Mouse (Mus musculus): ENCODE measurements around the gene Vav2. TPM values are rescaled to one million over a fixed set of nuclear protein-coding genes. Genes with fewer than 3 reads are reported as not detected.

The Vav2 gene
- polyA plus RNA-seq, 1 experiment = 30.9 TPM

DNA sequence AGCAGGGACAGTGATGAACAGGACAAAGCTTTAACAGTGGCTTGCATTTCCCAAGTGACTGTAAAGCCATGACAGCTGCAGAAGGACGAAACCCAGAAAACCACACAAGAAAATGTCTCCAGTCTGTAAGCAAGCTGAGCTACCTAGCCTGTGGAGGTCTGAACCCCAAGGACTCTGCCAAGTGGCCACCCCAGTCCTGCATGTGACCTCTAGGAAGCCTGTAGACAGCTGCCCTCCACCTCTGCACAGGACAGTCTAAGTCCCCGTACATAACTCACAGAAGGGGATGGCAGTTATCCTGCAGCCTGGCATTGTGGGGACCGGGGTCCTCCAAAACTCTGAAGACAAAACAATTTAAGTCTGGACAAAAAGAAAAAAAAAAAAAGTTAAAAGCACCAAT, 19.1 kb upstream of the Vav2 start:
- no peak overlapping the region for H3K4me3 ChIP-seq (replicated peaks; ENCODE audit: extremely low read depth, low read depth, low read length)
- 0 out of 2 replicates have a peak, but pooled peaks cover 4% of the 10 kb centered on the region for H3K4me1 ChIP-seq (ENCODE audit: control insufficient read depth, insufficient read depth, low read length)
- TF ChIP-seq CTCF (IDR thresholded peaks at IDR 0.05; ENCODE audit: insufficient read depth, low read length) = no peak
- TF ChIP-seq POLR2A (IDR thresholded peaks at IDR 0.05; ENCODE audit: borderline replicate concordance, extremely low read depth, low read depth, low read length) = no peak
- no peak for DNase-seq
- WGBS = 93% methylated on average over 3 of the region's 3 CpGs

DNA sequence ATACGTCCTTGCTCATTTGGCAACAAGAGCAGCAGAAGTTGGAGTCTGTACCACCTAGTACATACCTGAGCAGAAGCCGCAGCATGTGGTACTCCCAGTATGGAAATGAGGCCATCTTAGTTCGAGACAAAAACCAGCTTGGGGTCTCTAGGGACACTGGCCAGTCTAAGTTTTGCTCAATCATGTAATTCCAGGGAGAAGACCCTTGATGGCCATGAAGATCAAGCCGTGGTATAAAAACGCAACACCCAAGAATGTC, 16.5 kb upstream of the Vav2 start:
- WGBS = 83% methylated on average over 5 of the region's 5 CpGs
- H3K4me3 ChIP-seq (replicated peaks; ENCODE audit: extremely low read depth, low read depth, low read length) = no peak overlapping the region
- 0 out of 2 replicates have a peak, but pooled peaks cover 4% of the 10 kb centered on the region for H3K4me1 ChIP-seq (ENCODE audit: control insufficient read depth, insufficient read depth, low read length)
- DNase-seq = no peak
- TF ChIP-seq CTCF (IDR thresholded peaks at IDR 0.05; ENCODE audit: insufficient read depth, low read length) (no peak), POLR2A (IDR thresholded peaks at IDR 0.05; ENCODE audit: borderline replicate concordance, extremely low read depth, low read depth, low read length) (no peak)

DNA sequence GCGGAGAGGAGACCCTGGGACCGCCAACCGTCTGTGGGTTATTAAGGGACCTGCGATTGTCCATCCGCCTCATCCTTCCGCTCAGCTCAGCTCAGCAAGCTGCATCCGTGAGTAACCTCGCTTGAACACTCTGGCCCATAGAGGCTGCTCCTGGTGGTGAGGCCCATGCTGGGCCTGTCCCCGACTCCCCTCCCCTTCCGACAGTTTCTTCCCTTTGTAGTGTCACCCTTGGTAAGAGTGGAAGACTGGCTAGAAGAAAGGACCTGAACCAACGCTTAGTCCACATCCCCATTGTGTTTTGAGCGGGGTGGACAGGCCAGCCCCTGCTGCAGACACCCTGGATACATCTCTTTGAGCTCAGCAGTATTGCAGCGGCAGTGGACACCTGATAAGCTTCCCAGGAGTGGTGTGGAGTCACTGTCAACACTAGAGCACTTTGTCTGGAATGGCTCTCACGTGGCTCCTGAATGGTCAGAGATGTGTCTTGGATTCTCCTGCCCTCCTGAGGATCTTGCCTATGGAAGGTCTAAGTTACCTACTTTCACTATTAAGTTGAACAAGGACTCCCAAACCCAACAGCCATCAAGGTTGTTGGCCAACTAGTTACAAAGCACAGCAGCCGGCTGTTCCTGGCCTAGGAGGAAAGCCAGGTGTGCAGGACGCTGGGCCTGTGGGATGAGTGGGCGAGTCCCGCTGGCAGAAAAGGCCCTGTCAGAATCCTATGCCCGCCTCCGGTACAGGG, 16.0 kb upstream of the Vav2 start:
- H3K4me3 ChIP-seq (replicated peaks; ENCODE audit: extremely low read depth, low read depth, low read length) = peak overlapping the region; percentile 59
- no peak for DNase-seq
- 34% methylated on average over 20 of the region's 20 CpGs for WGBS

DNA sequence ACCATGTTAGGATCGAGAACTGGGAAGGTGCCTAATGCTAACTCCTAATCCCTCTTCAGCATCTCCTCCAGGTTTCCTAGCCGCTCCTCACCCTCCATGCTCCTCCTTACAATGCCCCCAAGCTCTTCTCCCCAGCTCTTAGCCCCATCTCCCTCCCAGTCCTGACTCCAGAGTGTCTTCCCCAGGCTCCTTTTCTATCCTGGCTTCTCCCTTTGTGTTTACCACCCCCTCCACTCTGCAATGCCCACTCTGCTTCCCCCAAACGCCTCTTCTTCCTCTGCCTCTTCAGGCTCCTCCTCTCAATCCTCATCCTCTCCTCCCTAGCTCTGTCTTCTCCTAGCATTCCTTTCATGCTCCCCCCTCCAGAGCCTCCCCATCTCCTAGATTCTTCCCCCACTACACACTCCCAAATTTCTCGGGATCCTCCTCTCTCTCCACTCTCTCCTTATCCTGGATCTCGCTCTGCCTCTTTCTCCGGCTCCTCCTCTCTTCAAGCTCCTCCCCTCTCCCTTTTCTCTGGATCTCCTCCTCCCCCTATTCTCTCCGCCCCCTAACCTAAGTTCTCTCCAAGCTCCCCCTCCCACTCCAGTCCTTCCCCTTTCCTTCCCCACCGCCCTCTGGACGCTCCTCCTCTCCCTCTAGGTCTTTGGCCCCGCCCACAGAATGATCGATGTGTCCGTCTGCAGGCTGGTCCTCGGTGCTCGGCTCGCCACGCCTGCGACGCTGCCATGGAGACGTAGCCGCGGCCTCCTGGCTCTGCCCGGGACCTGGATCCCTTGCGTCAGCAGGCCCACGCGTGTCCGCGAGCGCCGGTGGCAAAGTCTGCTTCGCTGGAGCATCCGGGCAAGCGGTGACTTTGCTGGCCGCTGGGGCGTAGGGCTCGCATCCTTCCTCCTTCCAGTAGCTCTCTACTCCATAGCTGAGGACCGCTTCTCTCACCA, 15.2 kb upstream of the Vav2 start, which contains the start of gene Brd3os:
TSS of gene Brd3os (plus strand) at position 558 of the 941 bp plus-strand sequence.
- no peak for TF ChIP-seq CTCF (IDR thresholded peaks at IDR 0.05; ENCODE audit: insufficient read depth, low read length)
- peak; percentile 89 for DNase-seq
- H3K4me1 ChIP-seq (ENCODE audit: control insufficient read depth, insufficient read depth, low read length) = 0 out of 2 replicates have a peak, but pooled peaks cover 4% of the 10 kb centered on the region
- peak within 1 kb of the TSS; percentile 59 for H3K4me3 ChIP-seq (replicated peaks; ENCODE audit: extremely low read depth, low read depth, low read length)
- WGBS = 1% methylated on average over 36 of the region's 36 CpGs

More for the DNA sequence above, 16.0 kb upstream of the Vav2 start:
- TF ChIP-seq CTCF (IDR thresholded peaks at IDR 0.05; ENCODE audit: insufficient read depth, low read length) = no peak
- no peak for TF ChIP-seq POLR2A (IDR thresholded peaks at IDR 0.05; ENCODE audit: borderline replicate concordance, extremely low read depth, low read depth, low read length)
- H3K4me1 ChIP-seq (ENCODE audit: control insufficient read depth, insufficient read depth, low read length) = 0 out of 2 replicates have a peak, but pooled peaks cover 4% of the 10 kb centered on the region

DNA sequence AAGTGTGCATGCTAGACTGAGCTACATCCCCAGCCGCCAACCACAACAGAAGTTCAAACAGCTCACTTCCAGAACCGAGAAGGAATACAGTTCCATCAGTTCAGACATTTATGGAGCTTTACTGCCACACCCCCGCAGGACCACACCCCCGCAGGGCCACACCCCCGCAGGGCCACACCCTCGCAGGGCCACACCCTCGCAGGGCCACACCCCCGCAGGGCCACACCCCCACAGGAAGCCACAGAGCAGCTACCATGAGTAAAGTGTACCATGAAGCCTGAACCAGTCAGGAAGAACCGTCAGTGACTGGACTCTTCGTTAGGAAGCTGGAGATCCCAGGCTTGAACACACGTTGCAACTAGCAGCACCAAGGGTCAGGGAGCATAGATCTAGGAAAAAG, 11.4 kb upstream of the Vav2 start:
- no peak for TF ChIP-seq POLR2A (IDR thresholded peaks at IDR 0.05; ENCODE audit: borderline replicate concordance, extremely low read depth, low read depth, low read length)
- TF ChIP-seq CTCF (IDR thresholded peaks at IDR 0.05; ENCODE audit: insufficient read depth, low read length) = no peak
- 0 out of 2 replicates have a peak, but pooled peaks cover 4% of the 10 kb centered on the region for H3K4me1 ChIP-seq (ENCODE audit: control insufficient read depth, insufficient read depth, low read length)
- H3K4me3 ChIP-seq (replicated peaks; ENCODE audit: extremely low read depth, low read depth, low read length) = no peak overlapping the region
- no peak for DNase-seq
- WGBS = 17% methylated on average over 11 of the region's 11 CpGs

DNA sequence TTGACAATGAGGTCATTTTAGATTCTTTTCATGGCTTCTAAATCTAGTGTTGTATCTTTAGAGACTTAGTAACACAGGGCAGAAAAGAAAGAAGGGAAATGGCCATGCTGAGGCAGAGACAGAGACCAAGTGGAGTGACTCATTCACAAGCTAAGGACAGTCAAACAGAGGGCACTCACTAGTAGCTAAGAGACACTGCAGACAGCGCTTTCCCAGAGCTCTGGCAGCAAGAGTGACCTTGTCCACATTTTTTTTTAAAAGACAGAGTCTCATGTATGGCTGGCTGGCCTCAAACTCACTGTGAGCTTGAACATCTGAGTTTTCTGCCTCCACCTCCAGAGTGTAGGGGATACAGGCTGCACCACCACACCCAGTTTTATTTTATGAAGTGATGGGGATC, 11.0 kb upstream of the Vav2 start:
- Histone ChIP-seq H3K4me3 (replicated peaks; ENCODE audit: extremely low read depth, low read depth, low read length) (no peak overlapping the region), H3K4me1 (ENCODE audit: control insufficient read depth, insufficient read depth, low read length) (0 out of 2 replicates have a peak, but pooled peaks cover 4% of the 10 kb centered on the region)
- WGBS = 56% methylated on average over 1 of the region's 1 CpGs
- DNase-seq = no peak
- TF ChIP-seq CTCF (IDR thresholded peaks at IDR 0.05; ENCODE audit: insufficient read depth, low read length) = no peak
- TF ChIP-seq POLR2A (IDR thresholded peaks at IDR 0.05; ENCODE audit: borderline replicate concordance, extremely low read depth, low read depth, low read length) = no peak

DNA sequence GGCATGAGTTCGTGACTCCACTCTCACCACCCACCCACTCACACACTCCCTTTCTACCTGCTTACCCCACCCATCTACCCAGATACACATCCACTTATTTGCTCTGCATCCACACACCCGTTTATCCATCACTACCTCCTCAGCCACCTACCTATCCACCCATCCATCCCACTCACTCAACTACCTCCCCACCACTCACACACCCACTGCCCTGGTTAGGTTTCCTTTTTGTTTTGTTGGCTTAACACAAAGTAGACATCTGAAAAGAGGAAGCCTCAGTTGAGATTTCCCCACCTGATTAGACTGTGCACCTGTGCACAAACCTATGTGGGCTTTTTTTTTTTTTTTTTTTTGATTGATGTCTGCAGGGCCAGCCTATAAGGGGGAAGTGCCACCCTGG, 5.8 kb upstream of the Vav2 start:
- TF ChIP-seq CTCF (IDR thresholded peaks at IDR 0.05; ENCODE audit: insufficient read depth, low read length) (no peak), POLR2A (IDR thresholded peaks at IDR 0.05; ENCODE audit: borderline replicate concordance, extremely low read depth, low read depth, low read length) (no peak)
- WGBS = 39% methylated on average over 2 of the region's 2 CpGs
- Histone ChIP-seq H3K4me1 (ENCODE audit: control insufficient read depth, insufficient read depth, low read length) (no peaks in the 10 kb centered on the region), H3K4me3 (replicated peaks; ENCODE audit: extremely low read depth, low read depth, low read length) (no peak overlapping the region)
- DNase-seq = no peak

DNA sequence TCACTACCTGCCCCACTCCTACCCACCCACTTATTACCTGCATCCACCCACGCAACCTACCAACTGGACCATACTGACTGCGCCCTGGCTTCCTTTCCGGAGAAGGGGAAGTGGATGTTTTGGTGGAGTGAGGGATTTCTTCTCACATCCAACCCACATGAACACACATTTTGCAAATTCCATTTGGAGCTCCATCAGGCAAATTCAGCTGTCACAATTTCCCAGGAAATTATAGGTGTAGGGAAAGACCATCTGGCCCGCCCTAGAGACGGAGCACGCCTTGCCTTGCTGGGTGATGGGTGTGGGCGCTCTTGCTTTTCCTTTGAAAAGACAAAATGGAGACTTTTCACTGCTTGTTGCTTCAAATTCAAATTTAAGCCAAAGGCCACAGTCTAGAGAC, 3.8 kb upstream of the Vav2 start:
- 86% methylated on average over 7 of the region's 7 CpGs for WGBS
- DNase-seq = no peak
- TF ChIP-seq CTCF (IDR thresholded peaks at IDR 0.05; ENCODE audit: insufficient read depth, low read length) (no peak), POLR2A (IDR thresholded peaks at IDR 0.05; ENCODE audit: borderline replicate concordance, extremely low read depth, low read depth, low read length) (no peak)
- Histone ChIP-seq H3K4me1 (ENCODE audit: control insufficient read depth, insufficient read depth, low read length) (peaks cover 3% of the 10 kb centered on the region), H3K4me3 (replicated peaks; ENCODE audit: extremely low read depth, low read depth, low read length) (no peak overlapping the region)

- TF ChIP-seq POLR2A (IDR thresholded peaks at IDR 0.05; ENCODE audit: borderline replicate concordance, extremely low read depth, low read depth, low read length) (no peak), CTCF (IDR thresholded peaks at IDR 0.05; ENCODE audit: insufficient read depth, low read length) (peak; percentile 97)
- no peak overlapping the region for H3K4me3 ChIP-seq (replicated peaks; ENCODE audit: extremely low read depth, low read depth, low read length)
- peak; percentile 85 for DNase-seq
- WGBS = 1% methylated on average over 4 of the region's 4 CpGs
- H3K4me1 ChIP-seq (ENCODE audit: control insufficient read depth, insufficient read depth, low read length) = peaks cover 3% of the 10 kb centered on the region
Measured at GRCm38 (mm10) chr2:27428071-27428470, 1.2 kb upstream of the Vav2 start.
